Mouse (Mus musculus): ENCODE measurements at regions not wholly inside any gene's neighbourhood (a gene's known extent, or its start where the extent isn't known, plus 50 kb on each side); places are given as distances from the start of the nearest gene placed in this dataset.

- TF ChIP-seq CTCF (IDR thresholded peaks at IDR 0.05; ENCODE audit: low read depth, low read length): no peak
- no peak for TF ChIP-seq POLR2A (IDR thresholded peaks at IDR 0.05; ENCODE audit: borderline replicate concordance, low read depth, low read length)
Measured at GRCm38 (mm10) chr6:16365450-16365849, 532.8 kb downstream of the Tfec start.
